Mouse (Mus musculus): Measurements from ENCODE around the gene Myl9.

Gene Myl9

GRCm38 (mm10) chr2:156774738-156775454 is at the start of gene Myl9:
TSS of gene Myl9 (plus strand) at chr2:156775420.
- DNase-seq, result peak; percentile 91

- peak; percentile 34 for DNase-seq
Measured at GRCm38 (mm10) chr2:156726344-156726743, 48.9 kb upstream of the Myl9 start.

- DNase-seq, result no peak
Measured at GRCm38 (mm10) chr2:156726878-156727277, 48.3 kb upstream of the Myl9 start.

- DNase-seq, result no peak
Measured at GRCm38 (mm10) chr2:156729537-156730469, 45.4 kb upstream of the Myl9 start.

DNA sequence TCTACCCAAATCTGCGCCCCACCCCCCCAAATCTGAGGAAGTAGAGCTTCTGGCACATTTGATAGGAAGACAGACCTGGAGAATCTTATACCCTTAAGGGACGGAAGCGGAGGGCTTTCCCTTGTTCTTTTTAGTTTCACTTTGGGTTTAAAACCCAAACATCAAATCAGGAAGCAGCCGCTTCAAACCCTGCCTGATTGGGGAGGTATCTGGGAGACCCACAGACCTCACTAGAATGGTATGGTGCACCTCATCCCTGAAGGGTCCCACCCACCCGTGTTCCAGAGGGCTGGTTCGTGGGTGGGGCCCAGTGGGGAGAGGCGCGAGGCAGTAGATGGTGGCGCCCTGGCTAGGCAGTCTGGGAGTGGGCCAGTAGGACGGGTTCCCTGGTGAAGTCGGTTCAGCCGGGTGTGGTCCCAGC is 44.7 kb upstream of the Myl9 start:
- DNase-seq, result no peak

GRCm38 (mm10) chr2:156731592-156731991 is 43.6 kb upstream of the Myl9 start:
- no peak for DNase-seq

DNA sequence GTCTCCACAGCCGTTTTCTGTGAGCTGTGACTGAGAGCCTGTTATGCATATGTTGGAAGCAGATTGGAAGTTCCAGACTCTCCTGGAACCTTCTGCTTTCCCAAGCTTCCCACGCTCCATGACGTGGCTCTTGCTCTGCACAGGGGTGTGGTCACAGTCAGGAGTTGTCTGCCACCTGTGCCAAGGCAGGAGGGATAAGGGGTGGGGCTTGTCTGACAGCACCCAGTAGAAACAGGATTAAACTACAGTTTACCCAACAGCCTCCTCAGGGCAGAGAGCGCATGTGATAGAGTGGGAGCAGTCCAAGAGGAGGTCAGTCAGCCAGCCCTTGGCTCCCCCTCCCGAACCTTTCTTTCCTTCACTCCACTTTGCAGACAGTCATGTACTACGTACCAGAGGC is 43.1 kb upstream of the Myl9 start:
- DNase-seq, result no peak

GRCm38 (mm10) chr2:156735761-156736335 is 39.4 kb upstream of the Myl9 start:
- no peak for DNase-seq

GRCm38 (mm10) chr2:156736846-156737245 is 38.4 kb upstream of the Myl9 start:
- DNase-seq, result no peak

GRCm38 (mm10) chr2:156737976-156738375 is 37.2 kb upstream of the Myl9 start:
- no peak for DNase-seq

GRCm38 (mm10) chr2:156741265-156741664 is 34.0 kb upstream of the Myl9 start:
- no peak for DNase-seq

GRCm38 (mm10) chr2:156741998-156742397 is 33.2 kb upstream of the Myl9 start:
- DNase-seq, result no peak

DNA sequence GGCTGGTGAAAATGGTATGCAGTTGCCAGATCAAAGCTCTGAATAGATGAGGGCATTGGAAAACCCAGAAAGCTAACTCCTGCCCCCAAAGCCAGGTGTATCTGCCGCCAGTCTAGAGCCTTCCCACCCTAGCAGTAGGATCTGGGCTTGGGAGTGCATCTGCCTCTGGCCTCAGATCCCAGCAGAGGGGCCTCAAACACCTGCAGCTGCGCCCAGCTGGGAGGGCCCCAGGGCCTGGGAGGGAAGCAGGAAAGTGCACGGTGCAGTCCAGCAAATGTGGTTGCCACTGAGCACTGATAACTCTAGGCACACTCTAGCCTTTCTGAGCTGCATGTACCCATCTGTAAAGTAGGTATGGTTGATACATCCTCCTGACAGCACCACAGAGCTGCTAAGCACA is 32.0 kb upstream of the Myl9 start:
- DNase-seq, result no peak

DNA sequence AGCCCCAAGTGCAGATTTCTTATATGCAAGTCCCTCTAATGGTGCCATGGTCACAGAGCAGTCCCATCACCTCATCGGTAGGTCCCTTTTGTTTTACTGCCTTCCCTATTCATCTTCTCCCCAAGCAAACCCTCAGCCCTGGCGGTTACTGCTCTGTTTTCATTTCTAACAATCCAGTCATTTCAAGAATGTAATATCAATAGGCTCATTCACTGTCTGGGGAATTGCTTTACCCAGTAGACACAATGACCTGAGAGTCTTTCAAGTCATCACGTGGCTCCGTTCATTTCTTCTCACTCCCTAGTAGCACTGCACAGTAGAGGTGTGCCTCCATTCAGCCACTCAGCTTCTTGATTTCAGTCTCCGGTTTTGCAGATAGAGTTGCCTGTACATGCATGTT is 30.8 kb upstream of the Myl9 start:
- no peak for DNase-seq

DNA sequence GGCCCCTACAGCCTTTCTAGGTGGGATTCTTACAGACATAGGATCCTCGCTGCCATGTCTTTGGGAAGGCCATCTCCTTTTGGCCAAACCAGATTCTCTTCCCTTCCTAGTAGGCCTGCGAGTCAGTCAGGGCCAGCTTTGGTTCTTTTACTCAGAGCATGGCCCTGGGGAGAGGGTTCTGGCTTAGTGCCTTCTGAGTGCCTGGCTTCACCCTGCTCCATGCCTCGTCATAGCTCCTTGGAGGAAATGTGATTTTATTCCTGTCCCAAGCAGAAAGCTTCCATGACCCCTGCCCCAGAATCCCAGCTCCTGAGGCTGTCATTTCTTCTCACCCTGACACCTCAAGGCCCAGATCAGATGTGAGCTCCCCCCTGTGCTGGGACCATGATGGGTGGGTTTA is 27.9 kb upstream of the Myl9 start:
- DNase-seq, result no peak

- DNase-seq, result no peak
Measured at GRCm38 (mm10) chr2:156749687-156750086, 25.5 kb upstream of the Myl9 start.

- DNase-seq, result no peak
Measured at GRCm38 (mm10) chr2:156756937-156757336, 18.3 kb upstream of the Myl9 start.

- no peak for DNase-seq
Measured at GRCm38 (mm10) chr2:156760843-156761505, 14.2 kb upstream of the Myl9 start.

DNA sequence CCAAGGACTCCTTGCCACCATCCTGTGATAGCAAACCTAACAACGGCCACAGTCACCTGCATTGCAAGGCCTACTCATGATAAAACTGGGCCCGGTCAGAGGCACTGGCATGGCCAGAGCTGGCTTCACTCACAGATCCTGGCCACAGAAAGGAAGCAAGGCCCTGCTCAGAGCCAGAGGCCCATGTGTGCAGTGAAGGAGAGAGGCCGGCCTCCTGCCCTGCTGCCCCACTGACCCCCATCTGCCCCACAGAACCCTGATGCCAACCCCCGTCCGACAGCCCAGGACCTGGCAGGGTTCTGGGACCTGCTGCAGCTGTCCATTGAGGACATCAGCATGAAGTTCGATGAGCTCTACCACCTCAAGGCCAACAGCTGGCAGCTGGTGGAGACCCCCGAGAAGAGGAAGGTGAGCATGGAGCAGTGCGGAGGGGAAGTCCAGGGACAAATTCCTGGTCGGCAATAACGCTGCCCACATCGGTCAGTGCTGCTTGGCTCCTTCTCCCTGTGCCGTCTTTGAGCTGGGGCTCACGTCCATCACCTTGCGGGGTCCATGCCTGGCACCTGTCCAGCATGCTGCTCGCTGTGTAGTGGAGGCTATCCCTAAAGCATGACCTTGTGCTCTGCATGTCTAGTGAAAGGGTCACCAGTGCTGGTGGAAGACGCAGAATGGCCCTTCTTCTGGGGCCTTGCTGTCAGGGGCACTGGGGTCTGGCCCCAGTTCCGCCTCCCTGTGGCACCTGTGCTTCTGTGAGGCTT is 13.5 kb upstream of the Myl9 start:
- no peak for DNase-seq

DNA sequence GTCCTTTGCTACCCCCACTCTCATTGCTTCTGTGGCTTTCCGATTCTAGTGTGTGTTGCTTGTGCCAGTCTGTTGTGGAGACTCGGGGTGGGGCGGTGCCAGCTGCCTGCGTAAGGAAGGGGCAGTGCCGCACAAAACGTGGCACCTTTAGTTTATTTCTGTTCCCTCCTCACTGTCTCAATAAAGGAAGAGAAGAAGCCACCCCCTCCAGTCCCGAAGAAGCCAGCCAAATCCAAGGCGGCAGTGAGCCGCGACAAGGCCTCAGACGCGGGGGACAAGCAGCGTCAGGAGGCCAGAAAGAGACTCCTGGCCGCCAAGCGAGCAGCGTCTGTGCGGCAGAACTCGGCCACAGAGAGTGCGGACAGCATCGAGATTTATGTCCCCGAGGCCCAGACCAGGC is 12.7 kb upstream of the Myl9 start:
- DNase-seq, result no peak

DNA sequence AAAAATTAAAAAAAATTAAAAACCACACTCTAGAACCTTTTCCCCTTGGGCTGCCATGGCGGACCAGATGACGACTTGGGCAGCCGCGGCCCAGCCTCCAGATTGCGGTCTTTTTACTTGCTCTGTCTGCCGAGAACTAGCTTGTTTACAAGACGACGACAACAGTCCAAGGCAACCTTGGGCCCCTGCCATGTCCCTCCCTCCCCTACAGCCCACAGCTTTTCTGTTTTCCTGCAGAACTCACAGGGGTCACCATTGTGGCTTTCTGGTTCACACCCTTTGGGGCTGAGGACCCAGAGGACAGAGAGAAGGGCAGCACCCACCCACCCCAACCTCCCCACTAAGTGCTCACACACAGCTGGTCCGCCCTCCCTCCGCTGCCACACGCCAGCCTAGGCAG is 12.1 kb upstream of the Myl9 start:
- DNase-seq, result no peak

DNA sequence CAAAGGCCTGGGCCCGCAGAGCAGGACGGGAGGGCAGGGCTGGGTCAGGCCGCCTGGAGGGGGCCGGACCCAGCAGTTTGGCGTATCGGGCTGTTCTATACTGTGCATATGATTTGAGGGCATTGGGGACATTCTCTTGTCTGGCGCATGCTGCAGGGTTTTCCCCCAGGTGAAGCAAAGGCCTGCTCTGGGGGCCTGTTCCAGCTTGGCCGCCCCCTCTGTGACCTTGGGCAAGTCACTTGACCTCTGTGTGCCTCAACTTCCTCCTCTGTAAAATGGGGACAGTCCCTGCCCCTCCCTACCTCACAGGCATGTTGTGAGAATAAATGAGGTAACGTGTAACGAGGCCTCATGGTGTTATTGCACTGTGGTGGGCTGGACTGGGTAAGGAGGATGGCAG is 11.2 kb upstream of the Myl9 start:
- DNase-seq, result no peak
